Mouse (Mus musculus) skeletal muscle tissue, adult 2 months (tissue): ENCODE measurements at regions not wholly inside any gene's neighbourhood (a gene's known extent, or its start where the extent isn't known, plus 50 kb on each side); places are given as distances from the start of the nearest gene placed in this dataset.

ENCODE experiments used
- DNase-seq: peaks from one replicate; pipeline ENCODE4 v3.0.0-alpha.2; 2012; ENCODE audit warnings: low read depth, low spot score

GRCm38 (mm10) chr15:61599734-61600133 is 676.9 kb upstream of the A1bg start:
- DNase-seq = no peak

GRCm38 (mm10) chr15:61596318-61596717 is 673.5 kb upstream of the A1bg start:
- DNase-seq = no peak

GRCm38 (mm10) chr15:61588956-61589355 is 666.1 kb upstream of the A1bg start:
- DNase-seq = no peak

GRCm38 (mm10) chr15:61582335-61582734 is 659.5 kb upstream of the A1bg start:
- no peak for DNase-seq

- DNase-seq = no peak
Observed at GRCm38 (mm10) chr15:61563347-61563746, 640.5 kb upstream of the A1bg start.

- peak; percentile 7 for DNase-seq
Observed at GRCm38 (mm10) chr15:61562252-61562651, 639.4 kb upstream of the A1bg start.

- no peak for DNase-seq
Observed at GRCm38 (mm10) chr15:61553908-61554307, 631.1 kb upstream of the A1bg start.

- DNase-seq = no peak
Observed at GRCm38 (mm10) chr15:61553081-61553680, 630.4 kb upstream of the A1bg start.

- DNase-seq = no peak
Observed at GRCm38 (mm10) chr15:61551206-61551605, 628.4 kb upstream of the A1bg start.

GRCm38 (mm10) chr15:61548400-61548799 is 625.6 kb upstream of the A1bg start:
- DNase-seq = no peak

- no peak for DNase-seq
Observed at GRCm38 (mm10) chr15:61546608-61547007, 623.8 kb upstream of the A1bg start.

- no peak for DNase-seq
Observed at GRCm38 (mm10) chr15:61544074-61544473, 621.3 kb upstream of the A1bg start.

- no peak for DNase-seq
Observed at GRCm38 (mm10) chr15:61541643-61542042, 618.8 kb upstream of the A1bg start.

GRCm38 (mm10) chr15:61540753-61541421 is 618.1 kb upstream of the A1bg start:
- DNase-seq = no peak

- no peak for DNase-seq
Observed at GRCm38 (mm10) chr15:61538930-61539329, 616.1 kb upstream of the A1bg start.

- DNase-seq = no peak
Observed at GRCm38 (mm10) chr15:61538169-61538755, 615.5 kb upstream of the A1bg start.

GRCm38 (mm10) chr15:61536332-61536716 is 613.5 kb upstream of the A1bg start:
- no peak for DNase-seq

- DNase-seq = no peak
Observed at GRCm38 (mm10) chr15:61535644-61536331, 613.0 kb upstream of the A1bg start.

- DNase-seq = no peak
Observed at GRCm38 (mm10) chr15:61535180-61535579, 612.4 kb upstream of the A1bg start.

- no peak for DNase-seq
Observed at GRCm38 (mm10) chr15:61532808-61533207, 610.0 kb upstream of the A1bg start.

- no peak for DNase-seq
Observed at GRCm38 (mm10) chr15:61532040-61532439, 609.2 kb upstream of the A1bg start.

GRCm38 (mm10) chr15:61523036-61523435 is 600.2 kb upstream of the A1bg start:
- no peak for DNase-seq

- DNase-seq = no peak
Observed at GRCm38 (mm10) chr15:61517265-61517664, 594.5 kb upstream of the A1bg start.
